Mouse (Mus musculus): ENCODE results near the gene Trnp1. TPM values are rescaled to one million over a fixed set of nuclear protein-coding genes. Genes with fewer than 3 reads are reported as not detected.
A peak's percentile ranks its signal among the peaks of the same experiment; 100 is the strongest.

Trnp1 gene
- total RNA-seq, 4 experiments from 2014 or later, result 3.1 to 10.6 (median 6.3) TPM

DNA sequence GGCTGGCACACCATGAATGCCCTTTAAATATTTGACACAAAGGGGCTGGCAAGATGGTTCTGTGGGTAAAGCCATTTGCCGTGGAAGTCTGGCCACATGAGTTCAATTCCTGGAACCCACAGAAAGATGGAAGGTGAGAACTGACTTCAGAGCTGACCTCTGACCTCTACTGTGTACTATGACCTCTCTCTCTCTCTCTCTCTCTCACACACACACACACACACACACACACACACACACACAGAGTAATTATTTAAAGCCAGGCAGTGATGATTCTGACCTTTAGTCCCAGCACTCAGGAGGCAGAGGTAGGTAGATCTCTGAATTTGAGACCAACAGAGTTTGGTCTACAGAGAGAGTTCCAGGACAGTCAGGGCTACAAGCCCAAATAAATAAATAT, 38.3 kb downstream of the Trnp1 start:
- DNase-seq, result no peak

DNA sequence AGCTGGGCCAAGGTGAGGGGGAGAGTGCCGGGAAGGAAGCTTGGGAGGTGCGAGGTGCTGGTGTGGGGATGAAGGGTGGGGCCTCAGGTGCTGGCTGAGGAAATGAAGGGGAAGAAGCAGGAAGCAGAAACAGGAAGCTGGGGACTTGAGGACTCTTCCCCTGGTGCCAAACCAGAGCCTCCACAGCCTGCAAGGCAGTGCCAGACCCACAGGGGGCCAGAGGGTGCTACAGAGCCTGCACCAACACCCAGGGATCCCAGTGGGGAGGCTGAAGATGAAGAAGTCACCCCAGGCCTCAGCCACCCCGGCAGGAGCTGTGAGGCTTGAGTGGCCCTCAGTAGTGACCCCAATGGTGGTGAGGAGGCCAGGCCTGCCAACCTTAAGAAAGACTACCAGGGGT, 40.3 kb downstream of the Trnp1 start:
- DNase-seq, result no peak

DNA sequence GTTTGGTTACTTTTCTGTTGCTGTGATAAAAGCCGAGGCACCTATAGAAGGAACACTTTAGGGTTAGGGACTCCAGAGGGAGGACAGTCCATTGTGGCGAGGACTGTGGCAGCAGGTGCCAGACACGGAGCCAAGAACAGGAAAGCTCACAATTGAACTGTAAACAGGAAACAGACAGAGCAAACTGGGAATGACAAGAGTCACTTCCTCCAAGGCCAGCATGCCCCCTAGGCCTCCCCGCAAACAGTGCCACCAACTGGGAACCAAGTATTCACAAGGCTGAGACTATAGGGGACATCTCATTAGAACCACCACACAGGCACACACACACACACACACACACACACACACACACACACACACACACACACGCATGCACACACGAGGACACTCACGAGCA, 45.9 kb downstream of the Trnp1 start:
- no peak for DNase-seq

DNA sequence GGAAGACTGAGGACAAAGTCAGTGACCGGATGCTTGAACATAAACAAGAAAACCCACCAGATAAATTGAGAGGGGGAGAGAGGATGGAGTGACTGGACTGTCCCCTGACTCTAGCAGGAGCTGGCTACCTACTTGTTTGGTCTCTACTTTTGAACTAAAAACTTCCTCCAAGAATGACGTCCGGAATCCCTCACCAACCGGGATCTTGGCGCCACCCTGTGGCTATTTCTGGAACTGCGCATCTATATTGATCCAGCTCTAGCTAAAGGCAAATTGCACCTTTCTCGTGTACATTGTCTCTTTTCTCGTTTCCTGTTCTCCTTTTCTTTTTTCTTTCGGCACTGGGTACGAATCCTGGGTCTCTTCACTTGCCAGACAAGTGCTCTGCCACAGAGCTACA, 46.8 kb downstream of the Trnp1 start:
- DNase-seq, result peak; percentile 59

DNA sequence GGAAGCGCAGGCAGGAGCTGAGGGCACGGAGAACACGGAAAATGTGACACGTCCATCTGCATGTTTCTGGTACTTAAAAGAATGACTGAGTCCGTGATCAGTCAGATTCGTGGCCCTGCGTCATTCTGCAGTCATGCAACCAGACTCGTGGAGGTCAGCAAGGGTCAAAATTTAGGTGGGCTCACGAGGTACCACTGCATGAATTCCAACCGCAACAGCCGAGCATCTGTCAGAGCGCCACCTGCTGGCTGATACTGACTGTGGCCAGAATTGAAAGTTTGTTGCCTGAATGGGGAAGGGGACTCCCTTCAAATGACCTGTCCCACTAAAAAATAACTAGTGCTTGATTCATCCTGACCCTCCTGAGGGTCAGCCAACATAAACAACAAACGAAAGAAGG, 48.6 kb downstream of the Trnp1 start:
- DNase-seq, result no peak

DNA sequence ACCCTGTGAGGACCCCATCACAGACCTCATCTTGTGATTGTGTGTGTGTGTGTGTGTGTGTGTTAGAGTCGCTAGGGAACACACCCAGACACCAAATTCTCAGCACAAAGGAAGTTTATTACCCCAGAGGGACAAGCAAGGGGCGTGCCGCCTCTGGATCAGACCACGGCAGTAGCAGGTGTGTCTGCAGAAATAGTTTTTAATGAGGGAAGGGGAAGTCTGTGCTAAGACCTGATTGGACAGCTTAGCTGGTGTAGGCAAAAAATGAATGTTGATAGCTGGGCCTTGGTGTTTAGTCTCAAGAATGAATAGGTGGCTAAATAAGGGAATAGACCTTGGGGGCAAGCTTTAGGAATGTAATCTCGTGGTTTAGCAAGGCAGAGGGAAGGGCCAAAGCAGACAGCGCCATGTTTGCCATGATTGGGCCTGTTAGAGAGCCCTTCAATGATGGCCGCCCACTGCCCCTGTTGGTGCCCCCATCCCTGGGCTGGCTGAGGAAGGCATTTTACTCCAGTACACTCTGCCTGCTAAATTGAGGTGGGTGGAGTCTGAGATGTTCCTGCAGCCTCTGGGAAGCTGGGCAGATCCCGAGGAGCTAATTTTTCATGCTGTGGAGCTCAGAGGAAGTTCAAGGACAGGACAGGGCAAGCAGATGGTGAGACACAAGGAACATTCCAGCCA, 49.5 kb downstream of the Trnp1 start:
- DNase-seq, result no peak

DNA sequence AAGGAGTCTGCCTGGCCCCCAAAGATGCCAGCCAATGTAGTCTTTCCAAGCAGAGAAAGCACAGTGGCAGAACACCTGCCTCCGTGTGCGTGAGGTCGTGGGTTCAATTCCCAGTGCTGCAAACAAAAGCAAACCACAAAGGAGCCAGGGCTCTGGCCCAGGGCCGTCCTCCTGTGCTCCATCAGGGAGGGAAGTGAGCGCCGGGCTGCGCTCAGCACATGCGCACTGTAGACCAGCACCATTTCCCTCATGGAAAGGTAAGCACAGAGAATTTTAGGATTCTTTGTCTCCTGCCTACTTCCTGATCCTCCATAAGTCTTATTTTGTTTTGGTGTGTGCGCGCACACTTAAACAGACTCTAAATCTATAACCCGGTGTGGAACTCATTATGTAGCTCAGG, 50.4 kb downstream of the Trnp1 start:
- DNase-seq, result no peak

DNA sequence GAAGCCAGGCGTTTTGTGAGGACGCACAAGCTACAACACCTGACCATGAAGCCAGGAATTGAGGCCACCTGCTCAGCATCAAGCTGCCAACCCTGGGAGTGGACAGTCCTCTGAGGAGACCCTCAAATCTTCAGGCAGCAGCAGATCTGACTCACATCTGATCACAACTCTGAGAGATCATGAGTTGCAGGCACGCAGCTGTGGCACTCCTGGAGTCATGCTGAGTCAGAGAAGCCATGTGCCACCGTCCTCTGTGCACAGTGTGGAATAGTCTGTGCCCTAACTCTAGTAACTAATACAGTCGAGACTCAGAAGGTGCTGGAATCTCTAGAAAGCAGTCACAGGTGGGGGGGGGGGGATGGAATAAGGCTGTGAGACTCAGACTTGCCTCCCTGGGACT, 51.0 kb downstream of the Trnp1 start:
- DNase-seq, result no peak

DNA sequence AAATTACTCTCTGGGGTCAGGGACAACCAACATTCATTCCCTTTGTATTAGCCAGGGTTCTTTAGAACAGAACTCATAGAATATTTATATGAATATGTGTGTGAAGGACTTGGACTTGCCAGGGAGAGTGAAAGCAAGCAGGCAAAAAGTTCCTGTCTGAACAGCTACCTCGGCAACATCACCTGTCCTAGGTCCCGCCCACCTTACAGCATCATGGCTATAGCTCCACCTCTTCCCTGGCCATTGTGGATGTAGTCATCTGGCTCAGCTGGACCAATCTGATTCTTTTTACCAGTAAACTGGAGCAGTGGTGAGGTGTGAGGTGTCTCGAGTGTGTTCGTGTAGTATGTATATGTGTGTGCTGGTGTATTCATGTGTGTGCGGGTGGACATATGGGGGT, 52.6 kb downstream of the Trnp1 start:
- DNase-seq, result no peak

DNA sequence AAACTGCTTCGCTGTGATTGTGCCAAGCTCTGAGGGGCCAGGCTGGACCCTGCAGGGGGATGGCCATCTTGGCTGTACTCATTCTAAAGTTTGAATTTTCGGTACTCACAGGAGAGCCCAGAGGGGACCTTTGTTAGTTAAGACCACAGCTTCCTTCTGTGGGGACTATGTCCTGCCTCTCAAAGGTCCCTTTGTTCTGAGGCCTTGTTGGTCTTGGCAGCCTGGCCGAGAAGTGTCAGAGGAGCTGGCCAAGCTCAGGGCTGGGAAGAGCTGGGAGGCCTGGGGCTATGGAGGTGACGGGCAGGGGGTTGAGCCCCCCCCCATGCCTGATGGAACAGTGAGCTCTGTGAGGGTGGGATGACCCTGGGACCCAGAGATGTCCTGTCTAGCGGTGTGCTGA, 55.3 kb downstream of the Trnp1 start:
- no peak for DNase-seq

DNA sequence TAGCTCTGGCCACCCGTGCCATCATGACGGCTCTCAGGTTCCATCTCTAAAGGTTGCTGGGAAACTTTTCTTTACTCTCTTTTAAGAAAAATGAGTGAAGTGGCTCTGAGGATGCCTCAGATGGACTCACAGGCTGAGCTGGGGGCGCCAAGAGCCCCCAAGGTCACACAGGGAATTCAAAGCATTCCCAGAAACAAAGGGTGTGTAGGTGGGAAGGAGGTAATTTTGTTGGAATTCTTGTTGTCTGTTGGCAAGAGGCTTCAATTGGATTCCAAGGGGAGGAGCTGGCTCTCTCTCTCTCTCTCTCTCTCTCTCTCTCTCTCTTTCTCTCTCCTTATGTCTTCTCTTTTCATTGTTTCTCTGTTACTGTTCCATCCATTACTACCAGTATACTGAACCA, 56.2 kb downstream of the Trnp1 start:
- no peak for DNase-seq

Other genes with a start within 250 kb of the Trnp1 start
- gene Sytl1, start 235.4 kb downstream of the Trnp1 start, total RNA-seq (2022), result 1 to 10 TPM in 3 of 4 experiments, under 1 TPM in 1; 0.92 to 2.0 (median 1.1) TPM
- gene Tmem222, start 220.8 kb downstream of the Trnp1 start, total RNA-seq (2022), result 10 to 100 TPM; 74.7 to 93.2 (median 83.1) TPM
- 10 to 100 TPM; 49.0 to 73.2 (median 60.2) TPM for gene Wdtc1, start 145.1 kb downstream of the Trnp1 start, total RNA-seq (2022)
- gene Slc9a1, start 128.8 kb downstream of the Trnp1 start, total RNA-seq (2022), result 10 to 100 TPM; 50.3 to 83.2 (median 63.5) TPM
- gene Tent5b, start 18.4 kb downstream of the Trnp1 start, total RNA-seq (2022), result 10 to 100 TPM in 2 of 4 experiments, 1 to 10 TPM in 2; 1.1 to 14.5 (median 6.0) TPM
- 1 to 10 TPM in 3 of 4 experiments, under 1 TPM in 1; 0.90 to 5.9 (median 3.1) TPM for gene Kdf1, start 20.4 kb upstream of the Trnp1 start, total RNA-seq (2022)
- gene Nudc, start 47.4 kb upstream of the Trnp1 start, total RNA-seq (2022), result 100 to 1,000 TPM; 135 to 175 (median 167) TPM
- gene Nr0b2, start 54.8 kb upstream of the Trnp1 start, total RNA-seq (2022), result 10 to 100 TPM; 39.6 to 62.0 (median 48.8) TPM
- gene Gpatch3, start 76.2 kb upstream of the Trnp1 start, total RNA-seq (2022), result 10 to 100 TPM in 2 of 4 experiments, 1 to 10 TPM in 2; 6.1 to 15.6 (median 9.6) TPM
- 10 to 100 TPM; 17.0 to 19.4 (median 18.5) TPM for gene Gpn2, start 85.8 kb upstream of the Trnp1 start, total RNA-seq (2022)
- 1 to 10 TPM; 2.0 to 3.0 (median 2.3) TPM for gene Sfn, start 103.6 kb upstream of the Trnp1 start, total RNA-seq (2022)
- gene Zdhhc18, start 151.6 kb upstream of the Trnp1 start, total RNA-seq (2022), result 10 to 100 TPM; 17.9 to 39.5 (median 29.0) TPM
- 10 to 100 TPM; 26.0 to 31.0 (median 27.3) TPM for gene Pigv, start 174.1 kb upstream of the Trnp1 start, total RNA-seq (2022)